Mouse (Mus musculus): ENCODE data around the gene Fnbp1l. TPM values are rescaled to one million over a fixed set of nuclear protein-coding genes. Genes with fewer than 3 reads are reported as not detected.

Gene Fnbp1l
- 1 to 10 TPM in 1 of 2 experiments, under 1 TPM in 1; 0.50 to 5.2 TPM for polyA plus RNA-seq (2012; fragmentation: generic; extraction: Trizol)

DNA sequence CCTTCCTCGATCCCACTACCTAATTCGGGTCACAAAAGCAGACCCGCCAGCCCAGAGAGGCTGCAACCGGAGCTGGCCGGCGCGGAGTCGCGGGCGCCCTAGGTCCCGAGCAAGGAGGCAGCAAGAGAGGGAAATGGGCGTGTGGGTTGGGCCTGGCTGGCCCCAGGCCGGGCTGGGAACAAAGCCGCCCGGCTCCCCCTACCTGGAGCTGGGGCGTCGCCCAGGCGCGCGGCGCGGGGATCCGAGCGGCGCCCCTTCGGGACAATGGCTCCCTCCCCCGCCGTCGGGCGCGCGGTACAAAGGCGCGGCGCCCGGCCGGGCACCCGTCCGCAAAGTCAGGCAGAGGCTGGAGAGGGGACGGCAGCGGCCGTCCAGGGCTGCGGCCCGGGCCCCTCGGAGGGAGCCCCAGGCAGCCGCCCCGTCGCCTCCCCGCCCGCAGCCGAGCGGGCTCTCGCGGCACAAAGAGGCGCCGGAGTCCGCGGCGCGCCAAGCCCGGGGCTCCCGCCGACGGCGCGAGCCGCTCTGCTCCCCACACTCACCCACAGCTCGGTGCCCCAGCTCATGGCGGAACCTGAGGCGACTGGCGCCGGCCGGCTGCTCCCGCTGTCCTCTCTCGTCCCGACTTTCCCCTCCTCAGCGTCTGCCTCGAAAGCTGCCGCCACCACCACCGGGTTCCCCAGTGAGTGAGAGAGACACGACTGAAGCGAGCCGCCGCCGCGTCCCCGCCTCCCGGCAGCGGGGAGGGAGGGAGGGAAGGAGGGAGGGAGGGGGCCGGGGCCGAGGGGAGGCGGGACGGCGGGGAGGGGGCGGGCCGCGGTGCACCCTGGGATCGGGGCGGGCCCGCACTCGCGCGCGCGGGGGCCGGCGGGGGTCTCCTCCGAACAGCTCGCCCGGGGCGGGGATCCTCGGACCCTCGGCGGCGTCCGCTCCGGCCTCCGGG is at the start of gene Fnbp1l:
Gene Fnbp1l, minus strand, starts transcription at position 725 of the 940 bp plus-strand sequence.

Other genes with a start within 250 kb of the Fnbp1l start
- 1 to 10 TPM in 1 of 2 experiments, under 1 TPM in 1; 0.01 to 1.1 TPM for gene Pde5a, start 109.2 kb upstream of the Fnbp1l start, polyA plus RNA-seq (2012; fragmentation: generic; extraction: Trizol)